Mouse (Mus musculus) heart, embryonic 11.5 days (tissue): ENCODE results near the gene Sbno1. TPM values are rescaled to one million over a fixed set of nuclear protein-coding genes. Genes with fewer than 3 reads are reported as not detected.

Source experiments
- ATAC-seq: fragments of 200-750 bp; cut with Nextera tagmentation; replicated peaks from 2 replicates; pipeline ENCODE4 v1.8.0; 2017; ENCODE audit warnings: moderate library complexity; ENCODE audit not compliant: insufficient number of reproducible peaks, low FRiP score, low TSS enrichment
- H3K27ac ChIP-seq: fragments of 300-500 bp; sonication (generic); 2 replicates; pipeline ENCODE4 v1.5.1; 2014; ENCODE audit warnings: mild to moderate bottlenecking, low read depth, low read length
- H3K27me3 ChIP-seq: fragments of 300-500 bp; sonication (generic); 2 replicates; pipeline ENCODE4 v1.6.1; 2014; ENCODE audit warnings: mild to moderate bottlenecking, low read length, mixed read lengths; ENCODE audit not compliant: control insufficient read depth, insufficient read depth
- H3K36me3 ChIP-seq: fragments of 300-500 bp; sonication (generic); 2 replicates; pipeline ENCODE4 v1.6.1; 2014; ENCODE audit warnings: mild to moderate bottlenecking, low read length, moderate library complexity, mixed read lengths; ENCODE audit not compliant: control insufficient read depth, insufficient read depth
- H3K4me1 ChIP-seq: fragments of 300-500 bp; sonication (generic); 2 replicates; pipeline ENCODE4 v1.6.1; 2014; ENCODE audit warnings: low read length; ENCODE audit not compliant: control insufficient read depth, insufficient read depth
- H3K4me2 ChIP-seq: fragments of 300-500 bp; sonication (generic); 2 replicates; pipeline ENCODE4 v1.6.1; 2014; ENCODE audit warnings: mild to moderate bottlenecking, moderate library complexity
- H3K4me3 ChIP-seq: fragments of 300-500 bp; sonication (generic); 2 replicates; pipeline ENCODE4 v1.5.1; 2014; ENCODE audit warnings: low read depth, low read length
- H3K9ac ChIP-seq: fragments of 300-500 bp; sonication (generic); 2 replicates; pipeline ENCODE4 v1.6.1; 2014; ENCODE audit warnings: mild to moderate bottlenecking, low read depth, low read length, moderate library complexity
- H3K9me3 ChIP-seq: fragments of 300-500 bp; sonication (generic); replicated peaks from 2 replicates; pipeline ENCODE4 v1.6.1; 2016; ENCODE audit warnings: low read length; ENCODE audit not compliant: control insufficient read depth
- WGBS: fragments of 180-500 bp; shearing (Covaris S2); extraction: QIAGEN DNeasy Blood & Tissue Kit; methylation state at CpG from one replicate; pipeline ENCODE4 v1.1.7; 2014; ENCODE audit not compliant: insufficient replicate concordance; 5-methylcytosine and 5-hydroxymethylcytosine counted together
- polyA plus RNA-seq: library from polyadenylated mRNA; unstranded; fragments of >200 nt; fragmentation: Nextera tagmentation; extraction: Ambion mirVana; gene quantifications from 2 replicates; pipeline ENCODE4 v1.2.1, GENCODE M21; 2014

The Sbno1 gene
- polyA plus RNA-seq, 1 experiment from 2014 or later: 81.6 TPM

DNA sequence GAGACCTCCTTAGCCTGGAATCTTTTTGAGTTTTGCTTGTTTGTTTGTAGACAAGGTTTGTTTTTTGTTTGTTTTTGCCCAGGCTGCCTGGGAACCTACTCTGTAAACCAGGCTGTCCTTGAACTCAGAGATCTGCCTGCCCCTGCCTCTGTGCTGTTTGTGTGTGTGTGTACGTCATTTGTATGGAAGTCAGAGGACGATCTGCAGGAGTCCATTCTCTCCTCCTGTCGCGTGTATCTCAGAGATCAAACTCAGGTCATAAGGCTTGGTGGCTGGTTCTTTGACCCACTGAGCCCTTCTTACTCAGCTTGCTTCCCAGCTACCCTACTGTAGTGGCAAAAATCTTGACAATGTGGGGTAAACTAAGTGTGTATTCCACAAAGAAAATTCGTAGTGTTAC, 12.9 kb upstream of the Sbno1 start:
- H3K27ac ChIP-seq: peak overlapping the region; percentile 93; the same call in 1 of the 2 replicates
- H3K9ac ChIP-seq: no peak overlapping the region
- peak overlapping the region; percentile 93 for H3K4me2 ChIP-seq
- no peaks in the 10 kb centered on the region for H3K9me3 ChIP-seq
- no peaks in the 10 kb centered on the region for H3K27me3 ChIP-seq
- H3K36me3 ChIP-seq: no peaks in the 10 kb centered on the region
- peak overlapping the region; percentile 67 for H3K4me3 ChIP-seq
- no peak for ATAC-seq
- no peaks in the 10 kb centered on the region for H3K4me1 ChIP-seq
- WGBS: 56% methylated on average over 5 of the region's 5 CpGs

DNA sequence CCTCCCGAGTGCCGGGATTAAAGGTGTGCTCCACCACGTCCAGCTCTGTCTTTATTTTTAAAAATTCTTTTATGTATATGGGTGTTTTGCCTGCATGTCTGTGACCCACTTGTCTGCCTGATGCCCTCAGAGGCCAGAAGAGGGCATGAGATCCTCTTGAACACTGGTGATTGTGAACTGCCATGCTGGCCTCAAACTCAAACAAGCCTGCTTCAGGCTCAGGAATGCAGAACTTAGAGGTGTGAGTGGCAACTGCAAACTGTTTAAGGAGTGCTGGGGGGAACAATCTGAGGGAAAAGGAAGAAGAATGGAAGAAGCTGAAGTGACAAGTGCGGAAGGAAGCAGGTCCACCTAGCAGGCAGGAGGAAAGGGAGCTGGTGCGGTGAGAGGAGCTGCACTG, 12.4 kb upstream of the Sbno1 start:
- 89% methylated on average over 5 of the region's 5 CpGs for WGBS
- H3K27ac ChIP-seq: 0 out of 2 replicates have a peak overlapping the region, but pooled peaks have one; percentile 50
- H3K4me3 ChIP-seq: no peak overlapping the region
- no peaks in the 10 kb centered on the region for H3K9me3 ChIP-seq
- H3K4me1 ChIP-seq: no peaks in the 10 kb centered on the region
- no peaks in the 10 kb centered on the region for H3K36me3 ChIP-seq
- ATAC-seq: no peak
- no peak overlapping the region for H3K9ac ChIP-seq
- H3K4me2 ChIP-seq: no peak overlapping the region
- H3K27me3 ChIP-seq: no peaks in the 10 kb centered on the region

DNA sequence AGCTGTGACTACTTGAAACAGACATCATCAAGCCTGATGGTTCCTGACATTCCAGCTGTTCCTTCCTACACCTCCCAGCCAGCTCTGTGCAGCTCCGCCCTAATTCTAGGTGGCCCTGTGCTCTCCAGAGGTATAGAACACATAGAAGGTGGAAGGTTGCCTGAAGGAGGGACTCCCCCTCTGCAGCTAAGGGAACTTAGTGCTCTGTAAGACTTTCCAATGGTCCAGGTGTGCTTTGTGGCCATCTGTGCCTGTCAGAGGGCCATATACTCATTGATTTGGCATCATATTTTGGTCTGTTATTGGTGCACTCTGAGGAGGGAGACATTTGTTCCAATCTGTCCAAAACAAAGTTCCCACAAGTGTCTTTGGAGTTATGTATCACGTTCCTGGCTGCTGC, 7.2 kb upstream of the Sbno1 start:
- H3K36me3 ChIP-seq: no peaks in the 10 kb centered on the region
- H3K4me1 ChIP-seq: no peaks in the 10 kb centered on the region
- H3K4me3 ChIP-seq: no peak overlapping the region
- no peak overlapping the region for H3K9ac ChIP-seq
- H3K4me2 ChIP-seq: no peak overlapping the region
- H3K9me3 ChIP-seq: no peaks in the 10 kb centered on the region
- no peaks in the 10 kb centered on the region for H3K27me3 ChIP-seq
- no peak for ATAC-seq
- whole genome bisulfite sequencing: 63% methylated on average over 2 of the region's 2 CpGs
- H3K27ac ChIP-seq: no peak overlapping the region

DNA sequence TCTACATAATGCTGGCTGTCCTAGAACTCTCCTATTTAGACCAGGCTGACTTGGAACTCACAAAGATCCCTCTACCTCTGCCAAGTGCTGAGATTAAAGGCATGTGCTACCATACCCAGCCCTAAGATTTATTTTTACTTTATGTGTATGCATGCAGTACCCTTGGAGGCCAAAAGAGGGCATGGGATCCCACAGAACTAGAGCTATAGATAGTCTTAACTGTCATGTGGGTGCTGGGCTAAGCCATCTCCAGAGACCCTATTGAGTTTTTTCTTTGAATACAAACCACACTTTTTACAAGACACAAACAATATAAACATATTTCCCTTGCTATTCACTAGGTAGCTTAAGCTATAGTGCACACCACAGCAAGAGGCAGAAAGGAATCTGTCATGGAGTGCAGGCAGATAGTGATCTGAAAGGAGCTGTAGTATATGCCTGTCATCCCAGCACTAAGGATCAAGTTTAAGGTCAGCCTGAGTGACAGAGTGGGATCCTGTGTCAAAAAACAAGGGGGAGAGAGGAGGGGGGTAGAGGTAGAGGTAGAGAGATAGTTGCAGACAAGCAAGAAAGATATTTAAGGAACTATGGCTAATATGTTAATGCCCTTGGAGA, 6.7 kb upstream of the Sbno1 start:
- ATAC-seq: peak; percentile 50; the same call in 1 of the 2 replicates
- H3K9ac ChIP-seq: no peak overlapping the region

DNA sequence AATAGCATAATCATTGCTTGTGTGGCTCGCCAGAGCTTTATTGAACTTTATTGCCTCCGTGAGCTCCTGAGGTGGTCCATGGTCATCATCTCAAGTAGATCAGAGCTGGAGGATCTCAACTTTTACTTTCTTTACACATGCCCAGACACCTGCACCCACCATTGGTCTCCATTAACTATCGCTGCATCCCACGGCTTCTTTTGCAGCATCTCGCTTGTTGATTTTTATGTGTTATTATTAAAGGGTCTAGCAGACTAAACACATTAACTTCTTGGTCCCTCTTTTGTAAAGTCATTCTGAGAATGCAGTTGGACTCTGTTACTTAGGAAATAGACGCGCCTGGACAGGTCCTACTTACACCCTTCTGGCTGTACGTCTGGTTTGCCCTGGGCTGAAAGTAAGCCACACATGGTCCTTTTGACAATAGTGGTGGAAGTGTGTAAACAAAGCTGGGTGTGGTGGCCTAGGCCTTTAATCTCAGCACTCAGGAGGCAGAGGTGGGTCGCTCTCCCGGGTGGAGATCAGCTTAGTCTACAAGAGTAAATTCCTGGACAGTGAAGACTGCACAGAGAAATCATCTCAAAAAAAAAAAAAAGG, 772 bp upstream of the Sbno1 start:
- Histone ChIP-seq H3K4me3 (peak overlapping the region; percentile 70), H3K27me3 (no peaks in the 10 kb centered on the region), H3K4me1 (peaks cover 3% of the 10 kb centered on the region; the same call in 1 of the 2 replicates), H3K9me3 (no peaks in the 10 kb centered on the region), H3K9ac (0 out of 2 replicates have a peak overlapping the region, but pooled peaks have one; percentile 10), H3K4me2 (peak overlapping the region; percentile 56), H3K36me3 (no peaks in the 10 kb centered on the region), H3K27ac (peak overlapping the region; percentile 84; the same call in 1 of the 2 replicates)
- no peak for ATAC-seq
- 90% methylated on average over 10 of the region's 10 CpGs for WGBS

More for the DNA sequence above, 6.7 kb upstream of the Sbno1 start:
- Histone ChIP-seq H3K9me3 (no peaks in the 10 kb centered on the region), H3K27me3 (no peaks in the 10 kb centered on the region), H3K4me2 (no peak overlapping the region), H3K27ac (no peak overlapping the region), H3K4me1 (no peaks in the 10 kb centered on the region), H3K4me3 (no peak overlapping the region), H3K36me3 (no peaks in the 10 kb centered on the region)

DNA sequence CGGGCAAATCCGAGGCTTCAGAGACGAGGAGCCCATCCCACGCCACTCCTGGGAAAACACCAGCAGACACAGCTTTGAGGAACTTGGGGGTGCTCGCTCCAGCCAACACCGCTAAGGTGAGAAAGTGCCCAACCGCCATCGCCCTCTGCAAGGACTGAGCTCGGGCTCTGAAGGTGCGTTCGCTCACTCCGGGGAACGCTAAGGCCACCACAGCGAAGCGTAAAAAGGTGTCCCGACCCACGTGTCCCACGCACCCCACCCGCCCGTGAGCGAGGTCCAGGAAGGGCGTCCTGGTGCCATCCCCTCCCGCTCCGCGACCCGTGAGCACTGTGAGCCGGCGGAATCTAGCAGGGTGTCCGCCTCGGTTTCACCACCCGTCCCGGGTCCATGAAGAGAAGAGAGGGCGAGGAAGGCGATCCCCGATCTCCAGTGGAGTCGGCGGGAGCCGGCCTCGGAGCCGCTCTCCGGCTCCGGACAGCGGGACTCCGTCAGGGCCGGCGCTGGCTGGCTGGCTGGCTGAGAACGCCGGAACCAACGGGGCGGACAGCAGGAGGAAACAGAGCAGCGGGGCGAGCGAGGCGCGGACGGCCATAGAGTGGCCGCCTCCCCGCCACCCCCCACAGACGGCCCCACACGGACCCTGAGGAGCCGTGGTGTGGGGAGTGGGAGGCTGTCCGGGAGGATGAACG, 934 bp downstream of the Sbno1 start:
- Histone ChIP-seq H3K4me1 (peaks cover 4% of the 10 kb centered on the region; the same call in 1 of the 2 replicates), H3K27ac (peak overlapping the region; percentile 84), H3K36me3 (no peaks in the 10 kb centered on the region), H3K27me3 (no peaks in the 10 kb centered on the region), H3K4me3 (peak overlapping the region; percentile 70), H3K9me3 (no peaks in the 10 kb centered on the region), H3K9ac (peak overlapping the region; percentile 98), H3K4me2 (peak overlapping the region; percentile 85)
- WGBS: under 1% methylated on average over 63 of the region's 63 CpGs
- peak; percentile 39 for ATAC-seq

DNA sequence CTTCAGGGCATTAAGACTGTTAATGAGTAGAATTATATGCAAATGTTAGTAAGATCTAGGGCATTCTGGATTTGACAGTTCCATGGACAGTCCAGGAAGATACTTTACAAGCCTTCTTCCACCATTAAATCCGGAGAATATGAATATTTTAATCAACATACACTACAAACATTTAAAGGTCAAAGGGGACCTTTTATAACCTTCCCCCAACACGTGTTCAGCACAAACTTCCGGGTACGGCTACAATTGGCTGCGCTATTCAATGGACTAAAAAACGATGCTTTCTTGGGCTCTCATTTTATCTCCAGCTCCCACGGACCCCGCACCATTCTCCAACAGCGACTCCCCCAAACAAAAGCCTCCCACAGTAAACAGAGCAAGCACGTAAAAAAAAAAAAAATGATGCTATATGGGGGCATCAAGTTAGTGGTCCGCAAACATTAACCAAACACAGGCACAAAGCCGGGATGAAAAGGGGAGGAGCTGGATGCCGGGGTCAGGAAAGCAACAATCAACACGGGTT, 1.5 kb downstream of the Sbno1 start:
- H3K9ac ChIP-seq: peak overlapping the region; percentile 98
- H3K9me3 ChIP-seq: no peaks in the 10 kb centered on the region
- H3K27me3 ChIP-seq: no peaks in the 10 kb centered on the region
- H3K4me1 ChIP-seq: peaks cover 4% of the 10 kb centered on the region; the same call in 1 of the 2 replicates
- ATAC-seq: no peak
- peak overlapping the region; percentile 70 for H3K4me3 ChIP-seq
- peak overlapping the region; percentile 85 for H3K4me2 ChIP-seq
- 3% methylated on average over 14 of the region's 14 CpGs for WGBS
- H3K36me3 ChIP-seq: no peaks in the 10 kb centered on the region
- no peak overlapping the region for H3K27ac ChIP-seq

DNA sequence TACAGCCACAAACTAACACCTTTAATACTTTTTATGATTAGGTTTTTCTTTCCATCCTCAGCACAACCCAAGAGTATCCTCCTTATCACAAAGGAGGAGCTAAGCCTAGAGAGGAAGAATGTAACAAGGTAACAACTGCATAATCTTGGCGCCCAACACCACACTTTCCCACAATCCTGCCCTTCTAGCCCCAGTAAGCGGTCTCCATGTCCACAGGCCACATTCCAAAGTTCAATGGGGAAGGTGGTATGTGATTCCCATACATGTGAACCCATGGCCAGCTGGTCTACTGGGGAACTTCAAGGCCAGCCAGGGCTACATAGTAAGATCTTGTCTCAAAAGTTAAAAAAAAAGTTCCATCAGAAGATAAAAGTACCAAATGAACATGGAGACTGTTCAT, 4.0 kb downstream of the Sbno1 start:
- Histone ChIP-seq H3K4me3 (no peak overlapping the region), H3K4me1 (peaks cover 4% of the 10 kb centered on the region; the same call in 1 of the 2 replicates), H3K4me2 (no peak overlapping the region), H3K36me3 (no peaks in the 10 kb centered on the region), H3K9ac (no peak overlapping the region), H3K27me3 (no peaks in the 10 kb centered on the region), H3K27ac (no peak overlapping the region), H3K9me3 (no peaks in the 10 kb centered on the region)
- ATAC-seq: no peak
- WGBS: 86% methylated on average over 2 of the region's 2 CpGs
